Mouse (Mus musculus) myocyte (in vitro differentiated cells): ENCODE data around the gene Myog. TPM values are rescaled to one million over a fixed set of nuclear protein-coding genes. Genes with fewer than 3 reads are reported as not detected.
A peak's percentile ranks its signal among the peaks of the same experiment; 100 is the strongest.

Source experiments
- H3K27me3 ChIP-seq: one replicate; pipeline ENCODE4 v1.6.1; 2011; ENCODE audit not compliant: control insufficient read depth, insufficient read depth, insufficient read length
- H3K36me3 ChIP-seq: one replicate; pipeline ENCODE4 v1.6.1; 2011; ENCODE audit not compliant: control insufficient read depth, insufficient read depth
- H3K4me2 ChIP-seq: one replicate; pipeline ENCODE4 v1.6.1; 2011; ENCODE audit warnings: low read depth, control low read depth
- H3K4me3 ChIP-seq: one replicate; pipeline ENCODE4 v1.5.1; 2011; ENCODE audit warnings: mild to moderate bottlenecking, control low read depth, moderate library complexity
- H3K79me2 ChIP-seq: one replicate; pipeline ENCODE4 v1.6.1; 2011; ENCODE audit not compliant: control insufficient read depth, insufficient read depth
- H3ac ChIP-seq: one replicate; pipeline ENCODE4 v1.6.1; 2011; ENCODE audit not compliant: control insufficient read depth, insufficient read length
- CEBPB ChIP-seq: IDR thresholded peaks from 2 replicates; pipeline ENCODE4 v1.6.1; 2011; ENCODE audit warnings: mild to moderate bottlenecking, moderate library complexity; ENCODE audit not compliant: poor library complexity, insufficient read depth, severe bottlenecking
- E2F4 ChIP-seq: IDR thresholded peaks from one replicate; pipeline ENCODE4 v1.6.1; 2011; ENCODE audit warnings: mild to moderate bottlenecking, control low read depth, moderate library complexity; ENCODE audit not compliant: insufficient read depth
- MAX ChIP-seq: IDR thresholded peaks from one replicate; pipeline ENCODE4 v1.6.1; 2011; ENCODE audit warnings: low read depth, mild to moderate bottlenecking, control low read depth
- MYOD1 ChIP-seq, 3 experiments: IDR thresholded peaks; one replicate each; pipeline ENCODE4 v1.6.1; 2011; ENCODE audit warnings: control low read depth in 2 of 3, low read depth in 2 of 3, mild to moderate bottlenecking in 2 of 3, moderate library complexity in 1 of 3; ENCODE audit not compliant: insufficient read length in 2 of 3, control insufficient read depth in 1 of 3
- MYOG ChIP-seq, 3 experiments: IDR thresholded peaks; one replicate each; pipeline ENCODE4 v1.6.1; 2011; ENCODE audit warnings: control low read depth in 2 of 3, low read depth in 2 of 3, mild to moderate bottlenecking in 2 of 3; ENCODE audit not compliant: insufficient read length in 2 of 3, control insufficient read depth in 1 of 3, insufficient read depth in 1 of 3
- POLR2A ChIP-seq: IDR thresholded peaks from one replicate; pipeline ENCODE4 v1.6.1; 2011; ENCODE audit warnings: low read depth, mild to moderate bottlenecking, control low read depth, moderate library complexity; ENCODE audit not compliant: insufficient read length
- POLR2AphosphoS2 ChIP-seq: IDR thresholded peaks from one replicate; pipeline ENCODE4 v1.6.1; 2011; ENCODE audit warnings: low read depth, control low read depth; ENCODE audit not compliant: insufficient read length
- REST ChIP-seq: IDR thresholded peaks from one replicate; pipeline ENCODE4 v1.6.1; 2011; ENCODE audit warnings: mild to moderate bottlenecking, control low read depth, moderate library complexity; ENCODE audit not compliant: insufficient read depth, insufficient read length
- SRF ChIP-seq: IDR thresholded peaks from one replicate; pipeline ENCODE4 v1.6.1; 2011; ENCODE audit warnings: low read depth; ENCODE audit not compliant: control insufficient read depth, insufficient read length
- TCF12 ChIP-seq: IDR thresholded peaks from one replicate; pipeline ENCODE4 v1.6.1; 2011; ENCODE audit warnings: mild to moderate bottlenecking, control low read depth; ENCODE audit not compliant: poor library complexity, insufficient read depth, severe bottlenecking
- TCF3 ChIP-seq: IDR thresholded peaks from one replicate; pipeline ENCODE4 v1.6.1; 2011; ENCODE audit warnings: low read depth, control low read depth; ENCODE audit not compliant: insufficient read length
- USF1 ChIP-seq: IDR thresholded peaks from one replicate; pipeline ENCODE4 v1.6.1; 2011; ENCODE audit warnings: low read depth, mild to moderate bottlenecking, control low read depth, moderate library complexity
- polyA plus RNA-seq: library from polyadenylated mRNA; unstranded; fragments of >200 nt; fragmentation: generic; extraction: Trizol; gene quantifications from one replicate; pipeline ENCODE4 v1.2.1, GENCODE M21; 2012; ENCODE audit warnings: missing spikeins

Gene Myog
- polyA plus RNA-seq, 1 experiment = 1,426 TPM

DNA sequence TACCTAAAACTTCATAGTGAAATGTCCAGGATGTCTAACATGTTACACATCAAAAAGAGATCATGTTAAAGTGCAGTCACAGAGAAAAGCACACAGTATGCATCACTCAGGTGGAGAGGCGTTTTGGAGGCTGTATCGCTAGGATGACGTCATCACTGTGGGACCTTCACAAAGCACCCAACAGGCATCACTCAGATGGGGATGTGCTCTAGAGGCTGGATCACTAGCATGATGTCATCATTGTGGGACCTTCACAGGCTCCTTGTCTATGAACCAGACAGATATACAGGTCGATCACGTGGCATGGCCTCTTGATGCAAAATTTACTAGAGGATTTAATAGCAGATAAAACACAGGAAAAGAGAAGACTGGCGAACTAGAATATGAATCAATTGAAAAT, 25.4 kb upstream of the Myog start:
- Histone ChIP-seq H3K36me3 (no peaks in the 10 kb centered on the region), H3K4me2 (no peak overlapping the region), H3K79me2 (no peaks in the 10 kb centered on the region), H3K4me3 (no peak overlapping the region), H3ac (no peak overlapping the region), H3K27me3 (no peaks in the 10 kb centered on the region)
- TF ChIP-seq TCF12 (no peak), POLR2A (no peak), USF1 (no peak), MYOG (IDR thresholded peaks at IDR 0.05; ENCODE audit: control insufficient read depth in 1 of 3, insufficient read depth in 1 of 3, insufficient read length in 2 of 3, low read depth in 2 of 3) (no peak), REST (no peak), E2F4 (no peak), TCF3 (no peak), POLR2AphosphoS2 (no peak)

- no peaks in the 10 kb centered on the region for H3K36me3 ChIP-seq
- no peak overlapping the region for H3K4me3 ChIP-seq
- no peaks in the 10 kb centered on the region for H3K79me2 ChIP-seq
- H3ac ChIP-seq = no peak overlapping the region
- TF ChIP-seq MYOD1 (IDR thresholded peaks at IDR 0.05; ENCODE audit: control insufficient read depth in 1 of 3, insufficient read length in 2 of 3, low read depth in 2 of 3) = peak in 1 of 3 experiments; percentile 17
- no peak for TF ChIP-seq REST
- TF ChIP-seq SRF = no peak
- peak in 2 of 3 experiments; percentile 10 to 72 for TF ChIP-seq MYOG (IDR thresholded peaks at IDR 0.05; ENCODE audit: control insufficient read depth in 1 of 3, insufficient read depth in 1 of 3, insufficient read length in 2 of 3, low read depth in 2 of 3)
- H3K4me2 ChIP-seq = no peak overlapping the region
- H3K27me3 ChIP-seq = no peaks in the 10 kb centered on the region
Measured at GRCm38 (mm10) chr1:134265797-134266196, 24.0 kb upstream of the Myog start.

DNA sequence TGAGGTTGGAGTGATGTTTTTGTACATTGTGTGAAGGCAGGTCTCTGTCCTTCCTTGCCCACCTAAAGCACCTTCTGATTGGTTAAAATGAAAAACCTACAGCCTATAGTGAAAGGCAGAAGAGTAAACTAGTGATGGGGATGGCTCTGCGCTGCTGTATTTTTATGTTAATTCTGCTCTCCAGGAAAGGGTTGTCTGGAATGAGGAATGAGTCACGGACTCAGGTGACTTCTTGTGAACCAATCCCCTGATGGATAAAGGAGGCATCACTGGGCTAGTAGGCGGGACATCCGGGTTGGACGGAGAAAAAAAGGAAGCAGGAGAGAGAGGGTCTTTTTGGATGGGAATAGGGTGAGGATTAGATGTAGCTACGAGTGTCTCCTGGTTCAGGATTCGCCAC, 19.8 kb upstream of the Myog start:
- Histone ChIP-seq H3K79me2 (no peaks in the 10 kb centered on the region), H3K4me3 (no peak overlapping the region), H3ac (no peak overlapping the region), H3K36me3 (no peaks in the 10 kb centered on the region), H3K27me3 (no peaks in the 10 kb centered on the region), H3K4me2 (no peak overlapping the region)
- TF ChIP-seq TCF12 = no peak
- TF ChIP-seq REST = no peak
- no peak for TF ChIP-seq MAX
- no peak for TF ChIP-seq CEBPB
- no peak for TF ChIP-seq MYOG (IDR thresholded peaks at IDR 0.05; ENCODE audit: control insufficient read depth in 1 of 3, insufficient read depth in 1 of 3, insufficient read length in 2 of 3, low read depth in 2 of 3)
- no peak for TF ChIP-seq MYOD1 (IDR thresholded peaks at IDR 0.05; ENCODE audit: control insufficient read depth in 1 of 3, insufficient read length in 2 of 3, low read depth in 2 of 3)
- no peak for TF ChIP-seq TCF3
- no peak for TF ChIP-seq E2F4
- no peak for TF ChIP-seq USF1
- no peak for TF ChIP-seq POLR2A
- TF ChIP-seq POLR2AphosphoS2 = no peak
- TF ChIP-seq SRF = no peak

DNA sequence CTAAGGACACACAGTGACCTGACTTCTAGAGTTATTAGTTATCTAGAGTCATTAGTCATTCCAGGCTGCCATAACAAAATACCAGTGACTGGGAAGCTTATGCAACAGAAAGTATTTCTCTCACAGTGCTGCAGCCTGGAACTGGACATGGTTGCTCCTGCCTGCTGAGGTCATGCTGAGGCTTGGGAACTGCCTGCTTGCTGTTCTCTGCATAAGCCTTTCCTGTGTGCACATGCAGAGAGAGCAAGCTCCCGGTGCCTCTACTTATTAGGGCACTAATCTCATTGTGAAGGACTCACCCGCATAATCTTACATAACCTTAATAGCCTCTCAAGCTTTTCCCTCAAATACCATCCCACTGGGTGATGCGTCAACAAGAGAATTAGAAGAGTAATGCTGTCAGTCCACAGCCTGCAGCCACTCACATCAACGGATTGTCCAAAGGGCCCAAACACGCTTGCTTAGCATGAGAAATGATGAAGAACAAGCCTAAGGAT, 17.0 kb upstream of the Myog start:
- no peaks in the 10 kb centered on the region for H3K27me3 ChIP-seq
- H3K36me3 ChIP-seq = no peaks in the 10 kb centered on the region
- TF ChIP-seq TCF3 (no peak), MAX (no peak), REST (no peak), TCF12 (no peak), POLR2A (no peak), POLR2AphosphoS2 (no peak), MYOG (IDR thresholded peaks at IDR 0.05; ENCODE audit: control insufficient read depth in 1 of 3, insufficient read depth in 1 of 3, insufficient read length in 2 of 3, low read depth in 2 of 3) (no peak), MYOD1 (IDR thresholded peaks at IDR 0.05; ENCODE audit: control insufficient read depth in 1 of 3, insufficient read length in 2 of 3, low read depth in 2 of 3) (no peak), USF1 (no peak), SRF (no peak), CEBPB (no peak), E2F4 (no peak)
- H3K4me3 ChIP-seq = no peak overlapping the region
- H3K79me2 ChIP-seq = no peaks in the 10 kb centered on the region
- H3K4me2 ChIP-seq = peak overlapping the region; percentile 2
- no peak overlapping the region for H3ac ChIP-seq
